Mouse (Mus musculus): ENCODE measurements around the gene Olfr851. TPM values are rescaled to one million over a fixed set of nuclear protein-coding genes. Genes with fewer than 3 reads are reported as not detected.

Olfr851 gene
- not detected for total RNA-seq (2023)

DNA sequence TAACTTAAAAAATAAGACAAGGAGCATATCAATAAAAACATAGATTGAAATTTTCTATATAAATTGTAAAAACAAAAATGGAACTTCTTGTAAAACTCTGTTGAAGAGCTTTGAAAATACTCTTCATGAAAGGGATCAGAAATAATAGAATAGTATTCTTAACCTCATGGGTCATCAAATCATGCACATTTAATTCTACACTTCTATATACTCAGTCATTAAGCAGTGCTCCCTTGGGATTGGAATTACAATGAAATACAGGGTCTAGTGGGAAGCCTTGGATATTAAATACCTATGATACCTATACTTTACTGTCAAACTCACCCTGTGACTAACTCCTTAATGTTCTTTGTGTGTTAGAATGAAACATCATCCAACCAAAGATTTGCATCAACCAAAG is at the start of gene Olfr851:
TSS of gene Olfr851 (plus strand) at position 301 of the 400 bp plus-strand sequence.

DNA sequence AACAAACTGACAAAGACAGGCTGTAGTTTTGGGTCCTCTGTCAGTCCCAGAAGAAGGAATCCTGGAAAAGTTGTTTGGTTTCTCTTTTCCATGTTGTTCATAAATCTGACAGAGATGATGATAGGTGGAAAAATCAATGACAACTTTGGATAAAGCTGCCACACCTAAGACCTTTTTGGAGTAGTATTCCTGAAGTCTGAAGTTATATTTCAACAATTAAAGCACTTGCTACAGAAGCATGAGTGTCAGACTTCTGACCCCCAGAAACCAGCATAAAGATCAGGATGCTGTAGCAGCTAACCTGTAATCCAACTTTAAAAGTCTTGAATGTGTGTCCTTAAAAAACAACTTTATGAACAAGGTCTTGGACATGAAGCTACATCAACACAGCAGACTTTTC is 14.9 kb upstream of the Olfr851 start, which contains the start of gene Olfr850:
TSS of gene Olfr850 (minus strand) at position 101 of the 400 bp plus-strand sequence.

DNA sequence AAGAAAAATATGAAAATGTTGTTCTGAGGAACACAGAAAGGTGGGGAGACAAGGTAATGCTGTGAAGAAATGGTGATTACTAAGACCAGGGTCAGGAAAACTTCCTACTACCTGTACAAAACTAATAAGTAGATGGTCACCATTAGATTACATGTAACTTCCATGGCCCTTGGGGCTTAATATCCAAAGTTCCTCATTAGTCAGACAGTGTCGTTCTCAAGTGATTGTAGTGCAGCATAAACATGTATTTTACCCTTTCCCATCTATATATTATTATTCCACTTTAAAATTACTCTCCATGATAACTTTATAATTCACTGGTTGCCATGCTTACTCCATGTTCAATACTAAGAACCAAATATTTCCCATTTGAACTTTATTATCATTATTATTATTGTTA is 47.9 kb downstream of the Olfr851 start, which contains the start of gene Olfr853:
TSS of gene Olfr853 (minus strand) at position 101 of the 400 bp plus-strand sequence.

Other genes with a start within 250 kb of the Olfr851 start
- not detected for gene Olfr843, start 241.3 kb upstream of the Olfr851 start, total RNA-seq (2023)
- not detected for gene Olfr844, start 176.9 kb upstream of the Olfr851 start, total RNA-seq (2023)
- gene Olfr845, start 156.8 kb upstream of the Olfr851 start, total RNA-seq (2023) = not detected
- gene Olfr846, start 129.3 kb upstream of the Olfr851 start, total RNA-seq (2023) = not detected
- gene Olfr847, start 114.6 kb upstream of the Olfr851 start, total RNA-seq (2023) = not detected
- gene Olfr849, start 53.0 kb upstream of the Olfr851 start, total RNA-seq (2023) = not detected
- gene Olfr850, start 15.0 kb upstream of the Olfr851 start, total RNA-seq (2023) = not detected
- not detected for gene Olfr853, start 47.8 kb downstream of the Olfr851 start, total RNA-seq (2023)
- not detected for gene Olfr854, start 74.1 kb downstream of the Olfr851 start, total RNA-seq (2023)
- gene Olfr855, start 89.3 kb downstream of the Olfr851 start, total RNA-seq (2023) = not detected
- 33.9 TPM for gene Zfp317, start 128.8 kb downstream of the Olfr851 start, total RNA-seq (2023)
- not detected for gene Olfr857, start 216.1 kb downstream of the Olfr851 start, total RNA-seq (2023)